Mouse (Mus musculus) midbrain, embryonic 13.5 days (tissue): Measurements from ENCODE around the gene Mrpl41. TPM values are rescaled to one million over a fixed set of nuclear protein-coding genes. Genes with fewer than 3 reads are reported as not detected.
"Not testable (repeated sequence)": the region's sequence is repeated elsewhere in the genome, so short reads cannot be mapped to it uniquely, and the experiment has no call there.

Experiments
- ATAC-seq: fragments of 200-750 bp; cut with Nextera tagmentation; 2 replicates; pipeline ENCODE4 v1.8.0; 2017; ENCODE audit warnings: mild to moderate bottlenecking, moderate TSS enrichment, moderate library complexity
- H3K27ac ChIP-seq: fragments of 300-500 bp; sonication (generic); 2 replicates; pipeline ENCODE4 v1.5.1; 2015; ENCODE audit warnings: inconsistent platforms, mild to moderate bottlenecking, moderate library complexity
- H3K27me3 ChIP-seq: fragments of 300-500 bp; sonication (generic); 2 replicates; pipeline ENCODE4 v1.6.1; 2015; ENCODE audit warnings: mild to moderate bottlenecking, inconsistent platforms
- H3K36me3 ChIP-seq: fragments of 300-500 bp; sonication (generic); 2 replicates; pipeline ENCODE4 v1.6.1; 2015; ENCODE audit warnings: mild to moderate bottlenecking, inconsistent platforms
- H3K4me1 ChIP-seq: fragments of 300-500 bp; sonication (generic); replicated peaks from 2 replicates; pipeline ENCODE4 v1.6.1; 2015; ENCODE audit warnings: inconsistent platforms
- H3K4me2 ChIP-seq: fragments of 300-500 bp; sonication (generic); replicated peaks from 2 replicates; pipeline ENCODE4 v1.6.1; 2015; ENCODE audit warnings: moderate library complexity, mild to moderate bottlenecking, inconsistent platforms
- H3K4me3 ChIP-seq: fragments of 300-500 bp; sonication (generic); replicated peaks from 2 replicates; pipeline ENCODE4 v1.5.1; 2015; ENCODE audit warnings: mild to moderate bottlenecking, inconsistent platforms
- H3K9ac ChIP-seq: fragments of 300-500 bp; sonication (generic); replicated peaks from 2 replicates; pipeline ENCODE4 v1.6.1; 2015; ENCODE audit warnings: mild to moderate bottlenecking, inconsistent platforms
- H3K9me3 ChIP-seq: fragments of 300-500 bp; sonication (generic); 2 replicates; pipeline ENCODE4 v1.6.1; 2016; ENCODE audit warnings: mild to moderate bottlenecking, inconsistent platforms
- WGBS: fragments of 180-500 bp; shearing (Covaris S2); methylation state at CpG from one replicate; pipeline ENCODE4 v1.1.7; 2015; 5-methylcytosine and 5-hydroxymethylcytosine counted together
- polyA plus RNA-seq: library from polyadenylated mRNA; unstranded; fragments of >200 nt; fragmentation: Nextera tagmentation; extraction: Ambion mirVana; gene quantifications from 2 replicates; pipeline ENCODE4 v1.2.1, GENCODE M21; 2015

Gene Mrpl41
- polyA plus RNA-seq, 1 experiment from 2014 or later: 162 TPM

GRCm38 (mm10) chr2:24974452-24974851 lies 446 bp downstream of the Mrpl41 start:
- Histone ChIP-seq H3K27ac (peak overlapping the region; percentile 86), H3K36me3 (peaks cover 37% of the 10 kb centered on the region), H3K9ac (peak overlapping the region; percentile 86), H3K4me1 (peaks cover 24% of the 10 kb centered on the region), H3K4me3 (peak overlapping the region; percentile 86), H3K4me2 (peak overlapping the region; percentile 80)
- not testable (repeated sequence) for ATAC-seq, H3K27me3 ChIP-seq, H3K9me3 ChIP-seq
- WGBS: 1% methylated on average over 17 of the region's 17 CpGs

- Histone ChIP-seq H3K4me3 (no peak overlapping the region), H3K4me1 (peaks cover 15% of the 10 kb centered on the region), H3K36me3 (peaks cover 71% of the 10 kb centered on the region), H3K27me3 (no peaks in the 10 kb centered on the region), H3K4me2 (no peak overlapping the region), H3K27ac (no peak overlapping the region), H3K9me3 (no peaks in the 10 kb centered on the region), H3K9ac (no peak overlapping the region)
- 90% methylated on average over 4 of the region's 4 CpGs for WGBS
- no peak for ATAC-seq
These were observed 4.5 kb downstream of the Mrpl41 start for GRCm38 (mm10) chr2:24970386-24970785.

- peaks cover 55% of the 10 kb centered on the region for H3K36me3 ChIP-seq
- under 1% methylated on average over 28 of the region's 28 CpGs for WGBS
- H3K4me3 ChIP-seq: peak within 1 kb of the TSS; percentile 91
These were observed 12.4 kb downstream of the Mrpl41 start, which contains the start of gene Dph7 for GRCm38 (mm10) chr2:24962304-24963000. Gene Dph7 (plus strand): TSS chr2:24962400.

GRCm38 (mm10) chr2:24960910-24961309 lies 14.0 kb downstream of the Mrpl41 start:
- H3K36me3 ChIP-seq: peaks cover 57% of the 10 kb centered on the region
- no peak for ATAC-seq

More at GRCm38 (mm10) chr2:24962304-24963000, 12.4 kb downstream of the Mrpl41 start, which contains the start of gene Dph7:
- Histone ChIP-seq H3K27ac (no peak within 1 kb of the TSS), H3K4me1 (peaks cover 16% of the 10 kb centered on the region), H3K4me2 (peak within 1 kb of the TSS; percentile 74), H3K27me3 (no peaks in the 10 kb centered on the region), H3K9me3 (no peaks in the 10 kb centered on the region), H3K9ac (peak within 1 kb of the TSS; percentile 90)
- peak; percentile 96 for ATAC-seq

GRCm38 (mm10) chr2:24952537-24953055 lies 22.3 kb downstream of the Mrpl41 start:
- no peak overlapping the region for H3K27ac ChIP-seq
- no peak overlapping the region for H3K9ac ChIP-seq
- peaks cover 20% of the 10 kb centered on the region for H3K4me1 ChIP-seq
- no peak for ATAC-seq
- no peak overlapping the region for H3K4me3 ChIP-seq
- H3K4me2 ChIP-seq: no peak overlapping the region
- H3K27me3 ChIP-seq: peaks cover 3% of the 10 kb centered on the region; the same call in 1 of the 2 replicates
- no peaks in the 10 kb centered on the region for H3K9me3 ChIP-seq
- WGBS: 87% methylated on average over 4 of the region's 4 CpGs
- H3K36me3 ChIP-seq: peaks cover 59% of the 10 kb centered on the region

More at GRCm38 (mm10) chr2:24960910-24961309, 14.0 kb downstream of the Mrpl41 start:
- no peak overlapping the region for H3K4me2 ChIP-seq
- no peak overlapping the region for H3K27ac ChIP-seq
- H3K4me3 ChIP-seq: no peak overlapping the region
- WGBS: 32% methylated on average over 3 of the region's 3 CpGs
- no peaks in the 10 kb centered on the region for H3K27me3 ChIP-seq
- no peaks in the 10 kb centered on the region for H3K9me3 ChIP-seq
- H3K4me1 ChIP-seq: peaks cover 16% of the 10 kb centered on the region
- no peak overlapping the region for H3K9ac ChIP-seq

- Histone ChIP-seq H3K27me3 (peaks cover 3% of the 10 kb centered on the region; the same call in 1 of the 2 replicates), H3K9ac (peak overlapping the region; percentile 97), H3K4me3 (peak overlapping the region; percentile 84), H3K36me3 (peaks cover 35% of the 10 kb centered on the region), H3K9me3 (no peaks in the 10 kb centered on the region), H3K4me1 (peaks cover 20% of the 10 kb centered on the region), H3K27ac (peak overlapping the region; percentile 72), H3K4me2 (peak overlapping the region; percentile 95)
- WGBS: under 1% methylated on average over 31 of the region's 31 CpGs
- ATAC-seq: peak; percentile 9; the same call in 1 of the 2 replicates
These were observed 24.7 kb downstream of the Mrpl41 start for GRCm38 (mm10) chr2:24950189-24950535.

- peaks cover 20% of the 10 kb centered on the region for H3K4me1 ChIP-seq
- peaks cover 29% of the 10 kb centered on the region for H3K36me3 ChIP-seq
- H3K4me2 ChIP-seq: peak within 1 kb of the TSS; percentile 95
- H3K27me3 ChIP-seq: peaks cover 3% of the 10 kb centered on the region; the same call in 1 of the 2 replicates
- H3K9me3 ChIP-seq: no peaks in the 10 kb centered on the region
- WGBS: under 1% methylated on average over 74 of the region's 108 CpGs
- peak within 1 kb of the TSS; percentile 74 for H3K27ac ChIP-seq
- ATAC-seq: peak; percentile 97
- H3K4me3 ChIP-seq: peak within 1 kb of the TSS; percentile 84
- H3K9ac ChIP-seq: peak within 1 kb of the TSS; percentile 97
These were observed 25.3 kb downstream of the Mrpl41 start, which contains the start of gene Zmynd19 for GRCm38 (mm10) chr2:24949421-24950188. Gene Zmynd19 (plus strand): TSS chr2:24949792.

- not testable (repeated sequence) for H3K4me1 ChIP-seq, H3K4me3 ChIP-seq, H3K4me2 ChIP-seq, H3K9me3 ChIP-seq, ATAC-seq, H3K36me3 ChIP-seq, H3K9ac ChIP-seq, H3K27me3 ChIP-seq, H3K27ac ChIP-seq
- 48% methylated on average over 2 of the region's 2 CpGs for WGBS
These were observed 30.6 kb downstream of the Mrpl41 start for GRCm38 (mm10) chr2:24944304-24944703.

- Histone ChIP-seq H3K27me3 (peaks cover 9% of the 10 kb centered on the region; the same call in 1 of the 2 replicates), H3K4me1 (no peaks in the 10 kb centered on the region), H3K9me3 (no peaks in the 10 kb centered on the region), H3K4me2 (no peak overlapping the region), H3K36me3 (no peaks in the 10 kb centered on the region), H3K4me3 (no peak overlapping the region), H3K27ac (no peak overlapping the region), H3K9ac (no peak overlapping the region)
- 83% methylated on average over 4 of the region's 4 CpGs for WGBS
- no peak for ATAC-seq
These were observed 32.8 kb downstream of the Mrpl41 start for GRCm38 (mm10) chr2:24942092-24942491.

GRCm38 (mm10) chr2:24935057-24935796 lies 39.7 kb downstream of the Mrpl41 start, which contains the start of gene Arrdc1:
Gene Arrdc1 (minus strand): TSS chr2:24935252.
- ATAC-seq: peak; percentile 95
- peak within 1 kb of the TSS; percentile 61 for H3K4me3 ChIP-seq
- H3K27ac ChIP-seq: no peak within 1 kb of the TSS
- H3K9me3 ChIP-seq: no peaks in the 10 kb centered on the region
- WGBS: under 1% methylated on average over 47 of the region's 49 CpGs
- peak within 1 kb of the TSS; percentile 74 for H3K9ac ChIP-seq
- H3K4me1 ChIP-seq: peaks cover 19% of the 10 kb centered on the region
- peak within 1 kb of the TSS; percentile 85 for H3K4me2 ChIP-seq
- peaks cover 24% of the 10 kb centered on the region for H3K27me3 ChIP-seq
- H3K36me3 ChIP-seq: no peaks in the 10 kb centered on the region

GRCm38 (mm10) chr2:24934441-24934963 lies 40.4 kb downstream of the Mrpl41 start:
- Histone ChIP-seq H3K4me3 (peak overlapping the region; percentile 61), H3K4me1 (peaks cover 19% of the 10 kb centered on the region), H3K27ac (no peak overlapping the region), H3K9ac (peak overlapping the region; percentile 74), H3K27me3 (peaks cover 24% of the 10 kb centered on the region), H3K36me3 (no peaks in the 10 kb centered on the region), H3K4me2 (peak overlapping the region; percentile 85), H3K9me3 (no peaks in the 10 kb centered on the region)
- ATAC-seq: no peak; the same call in 1 of the 2 replicates
- WGBS: 5% methylated on average over 19 of the region's 19 CpGs
